14 mouse cellular contexts compared by ENCODE assay signal in genomic region chr17:64930816-64931428, GRCm38 (mm10).
DNase-seq lines count a peak whose midpoint lies in the region; ATAC-seq and TF ChIP-seq lines count a peak whose summit lies in the region.
"Had no signal": no experiment of that assay in that cellular context is flagged by ENCODE, and none has a peak within 500 bp of the region (broad histone marks: within the 10 kb centered on the region; RNA-seq: fewer than 3 reads in every experiment).

No protein-coding gene starts in this region.

- H3K9me3 ChIP-seq in heart, embryonic 10.5 days = no peaks in the 10 kb centered on the region
- no peaks in the 10 kb centered on the region for H3K9me3 ChIP-seq in lung, embryonic 14.5 days (ENCODE audit: low read depth, low read length)
- no peaks in the 10 kb centered on the region for H3K9me3 ChIP-seq in MEL (replicated peaks; ENCODE audit: insufficient read depth, low read length)
- H3K9me3 ChIP-seq: neural tube, embryonic 13.5 days had no signal

- no peak overlapping the region for H3K4me3 ChIP-seq in heart, adult 2 months
- no peak overlapping the region for H3K4me3 ChIP-seq in heart, embryonic 10.5 days
- H3K4me3 ChIP-seq in lung, embryonic 14.5 days (ENCODE audit: low read depth, low read length) = no peak overlapping the region
- H3K4me3 ChIP-seq in MEL (ENCODE audit: control insufficient read depth in 1 of 2, insufficient read depth in 1 of 2, low read depth in 2 of 2, low read length in 2 of 2) = no peak overlapping the region
- H3K4me3 ChIP-seq: neural tube, embryonic 13.5 days had no signal

- H3K27me3 ChIP-seq in heart, adult 2 months (ENCODE audit: control insufficient read depth, insufficient read depth, low read length) = no peaks in the 10 kb centered on the region
- H3K27me3 ChIP-seq in heart, embryonic 10.5 days (ENCODE audit: insufficient read depth, poor library complexity, severe bottlenecking) = no peaks in the 10 kb centered on the region
- H3K27me3 ChIP-seq in lung, embryonic 14.5 days (ENCODE audit: insufficient read depth, low read length) = no peaks in the 10 kb centered on the region
- peaks cover 0 to under 1% of the 10 kb centered on the region in 2 experiments; a peak in 2 of 4 replicates for H3K27me3 ChIP-seq in MEL (ENCODE audit: control insufficient read depth in 1 of 2, insufficient read depth in 2 of 2, low read length in 2 of 2)
- H3K27me3 ChIP-seq: neural tube, embryonic 13.5 days had no signal

- no peaks in the 10 kb centered on the region for H3K4me1 ChIP-seq in heart, adult 2 months (ENCODE audit: control insufficient read depth, insufficient read depth, low read length)
- no peaks in the 10 kb centered on the region for H3K4me1 ChIP-seq in heart, embryonic 10.5 days
- no peaks in the 10 kb centered on the region for H3K4me1 ChIP-seq in lung, embryonic 14.5 days (ENCODE audit: insufficient read depth)
- no peaks in the 10 kb centered on the region; a peak in 1 of 4 replicates for H3K4me1 ChIP-seq in MEL (ENCODE audit: control insufficient read depth in 1 of 2, insufficient read depth in 2 of 2, low read length in 2 of 2)
- H3K4me1 ChIP-seq: neural tube, embryonic 13.5 days had no signal

- no peak overlapping the region for H3K9ac ChIP-seq in heart, adult 2 months (ENCODE audit: low read depth, low read length)
- no peak overlapping the region for H3K9ac ChIP-seq in lung, embryonic 14.5 days
- no peak overlapping the region for H3K9ac ChIP-seq in MEL (ENCODE audit: control insufficient read depth, low read depth, low read length, poor library complexity, severe bottlenecking)
- H3K9ac ChIP-seq: neural tube, embryonic 13.5 days had no signal

- peak; percentile 20; the same call in 1 of the 2 replicates for TF ChIP-seq CTCF in heart, adult 2 months (IDR thresholded peaks at IDR 0.05)
- TF ChIP-seq CTCF in lung, embryonic 14.5 days (IDR thresholded peaks at IDR 0.05; ENCODE audit: low read depth) = peak; percentile 29
- TF ChIP-seq CTCF in MEL (IDR thresholded peaks at IDR 0.05 in 2 of 3, conservative IDR thresholded peaks at IDR 0.05 in 1 of 3; ENCODE audit: control insufficient read depth in 1 of 3, insufficient read depth in 1 of 3, low read depth in 2 of 3, low read length in 3 of 3, poor library complexity in 1 of 3, severe bottlenecking in 1 of 3) = peak in 2 of 3 experiments; percentile 4 to 19; a peak in 1 of 6 replicates

- no peaks in the 10 kb centered on the region for H3K36me3 ChIP-seq in heart, adult 2 months (ENCODE audit: control insufficient read depth, insufficient read depth, low read length)
- no peaks in the 10 kb centered on the region for H3K36me3 ChIP-seq in heart, embryonic 10.5 days
- H3K36me3 ChIP-seq in lung, embryonic 14.5 days (ENCODE audit: insufficient read depth) = no peaks in the 10 kb centered on the region
- no peaks in the 10 kb centered on the region; a peak in 1 of 4 replicates for H3K36me3 ChIP-seq in MEL (ENCODE audit: control insufficient read depth in 1 of 2, insufficient read depth in 2 of 2, low read length in 2 of 2)
- H3K36me3 ChIP-seq: neural tube, embryonic 13.5 days had no signal

- H3K27ac ChIP-seq in heart, adult 2 months = no peak overlapping the region
- no peak overlapping the region for H3K27ac ChIP-seq in heart, embryonic 10.5 days
- H3K27ac ChIP-seq in lung, embryonic 14.5 days (ENCODE audit: low read depth) = no peak overlapping the region
- H3K27ac ChIP-seq in MEL (ENCODE audit: control insufficient read depth, low read depth, low read length) = no peak overlapping the region
- H3K27ac ChIP-seq: neural tube, embryonic 13.5 days had no signal

- DNase-seq in heart, adult 2 months = no peak
- DNase-seq in heart, embryonic 10.5 days (ENCODE audit: low spot score) = no peak
- DNase-seq in lung, embryonic 14.5 days = no peak
- no peak for DNase-seq in lung, adult 18-20 months
- peak; percentile 19 for DNase-seq in MEL (ENCODE audit: low read depth, low spot score)
- DNase-seq in embryo, embryonic 9.5 days (ENCODE audit: extremely low spot score) = peak; percentile 9
- DNase-seq in spleen, postnatal 14 days (ENCODE audit: low spot score in 2 of 2) = no peak
- DNase-seq in frontal cortex, postnatal 10 days (ENCODE audit: low spot score in 2 of 2) = no peak
- DNase-seq: adrenal gland, adult 2 months; cerebellum, adult 2 months; thymus, postnatal 14 days had no signal

- 59% methylated on average over 7 of the region's 7 CpGs for WGBS in heart, adult 2 months
- 51% methylated on average over 7 of the region's 7 CpGs for WGBS in heart, embryonic 10.5 days
- WGBS in lung, embryonic 14.5 days = 52% methylated on average over 7 of the region's 7 CpGs

- no peak for TF ChIP-seq POLR2A in heart, adult 2 months (IDR thresholded peaks at IDR 0.05; ENCODE audit: insufficient read depth, low read depth, low read length)
- TF ChIP-seq POLR2A in MEL (IDR thresholded peaks at IDR 0.05; ENCODE audit: control insufficient read depth in 1 of 2, insufficient read depth in 1 of 2, low read depth in 1 of 2, low read length in 2 of 2, poor library complexity in 1 of 2) = no peak

- no peak overlapping the region for H3K4me2 ChIP-seq in lung, embryonic 14.5 days
- H3K4me2 ChIP-seq: neural tube, embryonic 13.5 days had no signal

- no peak; the same call in 1 of the 2 replicates for TF ChIP-seq RAD21 in MEL (IDR thresholded peaks at IDR 0.05; ENCODE audit: low read depth, low read length)

- intact Hi-C loops in heart, adult 2 months (cut with DNase I) = no loop called here

- H3K79me2 ChIP-seq in heart, adult 2 months (replicated peaks; ENCODE audit: control insufficient read depth, insufficient read depth, low read length) = no peaks in the 10 kb centered on the region
- H3K79me2 ChIP-seq in MEL (ENCODE audit: control insufficient read depth, insufficient read depth, low read length, poor library complexity) = no peaks in the 10 kb centered on the region

- no peak for TF ChIP-seq EP300 in heart, adult 2 months (IDR thresholded peaks at IDR 0.05; ENCODE audit: insufficient read depth, low read depth, low read length)
- no peak for TF ChIP-seq EP300 in MEL (IDR thresholded peaks at IDR 0.05; ENCODE audit: low read depth in 1 of 2, low read length in 2 of 2)

- no peak for ATAC-seq in lung, embryonic 14.5 days (ENCODE audit: insufficient read depth)
- ATAC-seq: CD4-positive, CD25-positive, alpha-beta regulatory T cell, adult 4 months; inflammation-experienced regulatory T-cells, adult 6 months had no signal

TF ChIP-seq in MEL, 35 proteins besides CTCF, POLR2A, EP300 and RAD21:
- TF ChIP-seq ZC3H11A (IDR thresholded peaks at IDR 0.05; ENCODE audit: low read depth, low read length) (no peak), GATA1 (IDR thresholded peaks at IDR 0.05; ENCODE audit: low read depth, low read length) (no peak), USF1 (IDR thresholded peaks at IDR 0.05; ENCODE audit: low read depth, low read length) (no peak), JUND (IDR thresholded peaks at IDR 0.05; ENCODE audit: low read depth, low read length) (no peak), NRF1 (IDR thresholded peaks at IDR 0.05; ENCODE audit: insufficient read depth, low read depth, low read length, poor library complexity, severe bottlenecking) (no peak), ETS1 (IDR thresholded peaks at IDR 0.05; ENCODE audit: low read depth, low read length) (no peak), TCF12 (IDR thresholded peaks at IDR 0.05; ENCODE audit: low read depth, low read length) (no peak), ZKSCAN1 (IDR thresholded peaks at IDR 0.05; ENCODE audit: low read depth, low read length) (no peak), POLR2AphosphoS5 (IDR thresholded peaks at IDR 0.05; ENCODE audit: borderline replicate concordance, low read depth, low read length) (no peak), SIN3A (IDR thresholded peaks at IDR 0.05; ENCODE audit: low read length) (no peak), BHLHE40 (IDR thresholded peaks at IDR 0.05; ENCODE audit: borderline replicate concordance, low read depth, low read length) (no peak), KAT2A (conservative IDR thresholded peaks at IDR 0.05; ENCODE audit: low read depth, low read length) (no peak)
TF ChIP-seq in MEL: peak in this region for 0.

Comparison
In these comparisons a context has a peak if more than half of its experiments do, and no peak if none do; other contexts are left out.
1. DNase-seq: peak in MEL (single experiment) and embryo, embryonic 9.5 days (single experiment); none in heart, adult 2 months (0 of 2), heart, embryonic 10.5 days (single experiment), lung, embryonic 14.5 days (single experiment), lung, adult 18-20 months (0 of 2), spleen, postnatal 14 days (0 of 2) and frontal cortex, postnatal 10 days (0 of 2).
2. Peak in every context shown above with its lines, with median percentiles within 50 percentile points of each other: CTCF ChIP-seq.